Mouse (Mus musculus): ENCODE results near the gene Actl10.

GRCm38 (mm10) chr2:154566641-154567040, 15.1 kb downstream of the Actl10 start:
- TF ChIP-seq CTCF (conservative IDR thresholded peaks at IDR 0.05; ENCODE audit: low read length) (no peak), NANOG (IDR thresholded peaks at IDR 0.05; ENCODE audit: borderline replicate concordance, low read length) (no peak), POU5F1 (IDR thresholded peaks at IDR 0.05; ENCODE audit: borderline replicate concordance, low read length) (no peak)

Measured in E14TG2a.4 (cell line).